Mouse (Mus musculus) C2C12 (cell line): Measurements from ENCODE around the gene Sec14l2.

Source experiments
- CEBPB ChIP-seq: IDR thresholded peaks from one replicate; pipeline ENCODE4 v1.6.1; 2011; ENCODE audit warnings: low read depth, mild to moderate bottlenecking, control low read depth, moderate library complexity
- CTCF ChIP-seq: IDR thresholded peaks from one replicate; pipeline ENCODE4 v1.5.1; 2011; ENCODE audit not compliant: control insufficient read depth, insufficient read depth, insufficient read length
- FOSL1 ChIP-seq: IDR thresholded peaks from one replicate; pipeline ENCODE4 v1.8.0; 2011; ENCODE audit warnings: mild to moderate bottlenecking, low read length; ENCODE audit not compliant: poor library complexity, insufficient read depth, severe bottlenecking
- MAX ChIP-seq: IDR thresholded peaks from one replicate; pipeline ENCODE4 v1.6.1; 2011; ENCODE audit warnings: mild to moderate bottlenecking, control low read depth
- MYOD1 ChIP-seq: IDR thresholded peaks from one replicate; pipeline ENCODE4 v1.6.1; 2011; ENCODE audit warnings: low read depth; ENCODE audit not compliant: control insufficient read depth, insufficient read length
- MYOG ChIP-seq: IDR thresholded peaks from one replicate; pipeline ENCODE4 v1.6.1; 2011; ENCODE audit not compliant: control insufficient read depth, insufficient read length; ENCODE audit errors: extremely low read depth
- USF1 ChIP-seq: IDR thresholded peaks from one replicate; pipeline ENCODE4 v1.6.1; 2011; ENCODE audit warnings: low read depth, mild to moderate bottlenecking, control low read depth, moderate library complexity

DNA sequence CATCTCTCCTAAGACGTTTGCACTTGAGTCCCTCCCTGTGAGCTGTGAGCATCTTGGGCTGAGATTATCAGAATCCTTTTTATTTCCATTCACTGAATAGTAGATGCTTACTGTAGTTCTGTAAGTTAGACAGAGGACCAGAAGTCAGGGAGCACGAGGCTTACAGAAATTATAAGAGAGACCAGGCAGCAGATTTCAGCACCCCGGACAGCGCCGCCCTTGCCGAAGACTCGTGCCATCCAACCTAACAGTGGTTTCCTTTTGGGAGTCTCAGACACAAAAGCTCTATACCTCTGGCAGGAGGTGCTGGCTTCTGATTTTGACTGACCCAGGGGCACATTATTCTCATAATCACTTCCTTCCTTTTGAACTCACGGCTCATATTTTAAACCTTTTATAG lies 46.6 kb downstream of the Sec14l2 start:
- TF ChIP-seq CTCF (no peak), MYOG (no peak), MAX (no peak), MYOD1 (no peak), FOSL1 (no peak), USF1 (no peak), CEBPB (no peak)
